Comparison of ENCODE assay signal across 13 mouse cellular contexts in the genomic region with DNA sequence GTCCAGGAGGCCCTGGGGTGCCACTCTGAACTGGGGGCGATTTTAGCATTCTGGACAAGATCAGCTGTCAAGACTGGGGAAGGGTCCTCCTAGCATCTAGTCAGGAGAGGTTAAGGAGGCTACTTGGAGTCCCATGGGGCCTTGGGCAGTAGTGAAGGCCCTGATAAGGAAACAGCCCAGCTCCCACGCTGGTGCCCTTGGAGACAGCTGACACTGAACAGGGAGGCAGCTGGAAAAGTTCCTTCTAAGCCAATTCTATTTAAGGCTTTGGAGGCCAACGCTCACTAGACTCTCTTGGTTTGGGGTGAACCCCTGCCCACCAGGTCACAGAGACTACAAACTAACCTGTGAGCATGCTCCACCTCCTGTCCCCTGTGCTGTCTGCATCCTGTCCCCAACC. TPM values are rescaled to one million over a fixed set of nuclear protein-coding genes. Genes with fewer than 3 reads are reported as not detected.
A peak's percentile ranks its signal among the peaks of the same experiment; 100 is the strongest.
DNase-seq lines count a peak whose midpoint lies in the region; ATAC-seq lines count a peak whose summit lies in the region.
"Had no signal": no experiment of that assay in that cellular context is flagged by ENCODE, and none has a peak within 500 bp of the region (broad histone marks: within the 10 kb centered on the region; RNA-seq: fewer than 3 reads in every experiment).

No protein-coding gene starts in this region.

- intact Hi-C loops in heart, postnatal 10 days (cut with DNase I) = no loop called here

- no peaks in the 10 kb centered on the region for H3K9me3 ChIP-seq in heart, embryonic 10.5 days
- H3K9me3 ChIP-seq in midbrain, embryonic 14.5 days (ENCODE audit: control insufficient read depth, low read length) = no peaks in the 10 kb centered on the region
- no peaks in the 10 kb centered on the region for H3K9me3 ChIP-seq in midbrain, embryonic 10.5 days (replicated peaks)
- no peaks in the 10 kb centered on the region for H3K9me3 ChIP-seq in embryonic facial prominence, embryonic 14.5 days (ENCODE audit: control insufficient read depth, low read length)
- H3K9me3 ChIP-seq: kidney, embryonic 15.5 days had no signal

- peaks cover 30% of the 10 kb centered on the region for H3K4me1 ChIP-seq in heart, embryonic 10.5 days
- H3K4me1 ChIP-seq in midbrain, embryonic 14.5 days (ENCODE audit: control insufficient read depth, insufficient read depth, low read length) = peaks cover 7% of the 10 kb centered on the region; the same call in 1 of the 2 replicates
- peaks cover 17% of the 10 kb centered on the region for H3K4me1 ChIP-seq in midbrain, embryonic 10.5 days
- H3K4me1 ChIP-seq in embryonic facial prominence, embryonic 14.5 days (ENCODE audit: control insufficient read depth, insufficient read depth, low read length) = no peaks in the 10 kb centered on the region

- no peak for ATAC-seq in midbrain, embryonic 14.5 days (ENCODE audit: low FRiP score, low TSS enrichment)
- ATAC-seq in embryonic facial prominence, embryonic 14.5 days (ENCODE audit: low read depth) = peak; percentile 37; the same call in 1 of the 2 replicates
- ATAC-seq: Patski had no signal

- peak; percentile 78 for DNase-seq in heart, embryonic 10.5 days (ENCODE audit: low spot score)
- DNase-seq in heart, adult 11 months = no peak
- DNase-seq in midbrain, embryonic 14.5 days = no peak
- DNase-seq in midbrain, embryonic 10.5 days (ENCODE audit: low spot score) = no peak
- DNase-seq in embryonic facial prominence, embryonic 14.5 days (ENCODE audit: low spot score) = no peak
- peak; percentile 35 for DNase-seq in heart, postnatal 10 days
- DNase-seq in right cerebral cortex, postnatal 36 days (ENCODE audit: low spot score in 2 of 2) = no peak
- DNase-seq: cerebellum, adult 11 months; gastrocnemius, adult 2 months; lung, postnatal 10 days; right cerebral cortex, postnatal 14 days had no signal

- H3K27me3 ChIP-seq in heart, embryonic 10.5 days (ENCODE audit: insufficient read depth, poor library complexity, severe bottlenecking) = no peaks in the 10 kb centered on the region
- no peaks in the 10 kb centered on the region for H3K27me3 ChIP-seq in midbrain, embryonic 14.5 days (ENCODE audit: control insufficient read depth, insufficient read depth, low read length)
- H3K27me3 ChIP-seq in midbrain, embryonic 10.5 days (ENCODE audit: low read depth, poor library complexity, severe bottlenecking) = no peaks in the 10 kb centered on the region
- H3K27me3 ChIP-seq in embryonic facial prominence, embryonic 14.5 days (replicated peaks; ENCODE audit: control insufficient read depth, insufficient read depth, low read length) = no peaks in the 10 kb centered on the region
- H3K27me3 ChIP-seq: kidney, embryonic 15.5 days; Patski had no signal

- no peak overlapping the region for H3K4me3 ChIP-seq in heart, embryonic 10.5 days
- no peak overlapping the region for H3K4me3 ChIP-seq in midbrain, embryonic 14.5 days (replicated peaks; ENCODE audit: low read depth, low read length)
- H3K4me3 ChIP-seq in midbrain, embryonic 10.5 days = no peak overlapping the region
- H3K4me3 ChIP-seq in embryonic facial prominence, embryonic 14.5 days (ENCODE audit: low read depth, low read length) = no peak overlapping the region
- H3K4me3 ChIP-seq: gastrocnemius, adult 2 months; kidney, embryonic 15.5 days had no signal

- H3K9ac ChIP-seq in midbrain, embryonic 14.5 days (replicated peaks; ENCODE audit: low read length) = no peak overlapping the region
- H3K9ac ChIP-seq in embryonic facial prominence, embryonic 14.5 days (ENCODE audit: low read depth, low read length) = no peak overlapping the region
- H3K9ac ChIP-seq: kidney, embryonic 15.5 days had no signal

- peak overlapping the region; percentile 78 for H3K27ac ChIP-seq in heart, embryonic 10.5 days
- H3K27ac ChIP-seq in midbrain, embryonic 14.5 days (replicated peaks; ENCODE audit: low read depth, low read length) = peak overlapping the region; percentile 45
- no peak overlapping the region; the same call in 1 of the 2 replicates for H3K27ac ChIP-seq in midbrain, embryonic 10.5 days (replicated peaks)
- H3K27ac ChIP-seq in embryonic facial prominence, embryonic 14.5 days (replicated peaks; ENCODE audit: low read depth, low read length) = no peak overlapping the region
- H3K27ac ChIP-seq: gastrocnemius, adult 2 months; kidney, embryonic 15.5 days had no signal

- H3K36me3 ChIP-seq in heart, embryonic 10.5 days = no peaks in the 10 kb centered on the region
- no peaks in the 10 kb centered on the region for H3K36me3 ChIP-seq in midbrain, embryonic 14.5 days (ENCODE audit: control insufficient read depth, insufficient read depth, low read length)
- H3K36me3 ChIP-seq in midbrain, embryonic 10.5 days = no peaks in the 10 kb centered on the region
- no peaks in the 10 kb centered on the region for H3K36me3 ChIP-seq in embryonic facial prominence, embryonic 14.5 days (ENCODE audit: control insufficient read depth, insufficient read depth, low read length)
- H3K36me3 ChIP-seq: kidney, embryonic 15.5 days had no signal

- no peak overlapping the region for H3K4me2 ChIP-seq in midbrain, embryonic 14.5 days (ENCODE audit: low read length)
- H3K4me2 ChIP-seq in embryonic facial prominence, embryonic 14.5 days (ENCODE audit: low read depth, low read length) = no peak overlapping the region
- H3K4me2 ChIP-seq: kidney, embryonic 15.5 days had no signal

- 10% methylated on average over 3 of the region's 3 CpGs for WGBS in heart, embryonic 10.5 days
- WGBS in midbrain, embryonic 14.5 days = 57% methylated on average over 3 of the region's 3 CpGs
- WGBS in midbrain, embryonic 10.5 days = 66% methylated on average over 3 of the region's 3 CpGs
- WGBS in embryonic facial prominence, embryonic 14.5 days = 34% methylated on average over 3 of the region's 3 CpGs

RNA-seq across cellular contexts. Expression of a gene that starts 53.8 kb away (rescaled TPM):
- 4.5 and 4.6 TPM in 2 replicates for polyA plus RNA-seq in heart, embryonic 10.5 days (2016; fragmentation: Nextera tagmentation; extraction: Ambion mirVana)
- 2.4 and 2.6 TPM in 2 replicates for polyA plus RNA-seq in midbrain, embryonic 14.5 days (2014; fragmentation: Nextera tagmentation; extraction: Ambion mirVana)
- 1.5 and 1.7 TPM in 2 replicates for polyA plus RNA-seq in midbrain, embryonic 10.5 days (2016; fragmentation: Nextera tagmentation; extraction: Ambion mirVana)
- polyA plus RNA-seq in embryonic facial prominence, embryonic 14.5 days (2014; fragmentation: Nextera tagmentation; extraction: Ambion mirVana) = 4.6 and 4.8 TPM in 2 replicates
- 10 to 100 TPM; 20.9 to 21.8 TPM for total RNA-seq in heart, postnatal 10 days (2021)

Comparison
In these comparisons a context has a peak if more than half of its experiments do, and no peak if none do; other contexts are left out.
1. DNase-seq: peak in heart, embryonic 10.5 days (single experiment) and heart, postnatal 10 days (2 of 2); none in heart, adult 11 months (single experiment), midbrain, embryonic 14.5 days (single experiment), midbrain, embryonic 10.5 days (single experiment), embryonic facial prominence, embryonic 14.5 days (single experiment) and right cerebral cortex, postnatal 36 days (0 of 2).
2. H3K27ac ChIP-seq: peak in heart, embryonic 10.5 days (single experiment) and midbrain, embryonic 14.5 days (single experiment); none in midbrain, embryonic 10.5 days (single experiment) and embryonic facial prominence, embryonic 14.5 days (single experiment).